Mouse (Mus musculus) erythroid progenitor cell, adult 5-6 weeks (primary cell): ENCODE results near the gene Snapin. TPM values are rescaled to one million over a fixed set of nuclear protein-coding genes. Genes with fewer than 3 reads are reported as not detected.

Experiments
- ATAC-seq: replicated peaks from 2 replicates; pipeline ENCODE4 v1.8.0; 2016; ENCODE audit warnings: moderate number of reproducible peaks, mild to moderate bottlenecking, moderate TSS enrichment, inconsistent platforms; ENCODE audit not compliant: poor library complexity, low FRiP score, severe bottlenecking
- total RNA-seq, 2 experiments: library from RNA; stranded (forward) in 1 of 2; stranded (reverse) in 1 of 2; fragments of 150-400 nt in 1 of 2; fragments of 186-747, 209-891 nt in 1 of 2; gene quantifications; 2 replicates each; pipeline versions ENCODE4 v1.2.3 to v1.2.4; 2015 to 2017; ENCODE audit warnings: low replicate concordance in 2 of 2

The Snapin gene
- 11.3 and 17.7 TPM in 2 replicates for total RNA-seq (2015; ENCODE audit: low replicate concordance)
- total RNA-seq (2017; ENCODE audit: low replicate concordance): 13.1 and 16.4 TPM in 2 replicates

- peak; percentile 98 for ATAC-seq
Observed at GRCm38 (mm10) chr3:90490696-90491256, at the start of gene Snapin. Snapin (minus strand) TSS chr3:90491033.

GRCm38 (mm10) chr3:90537905-90538296 lies 47.1 kb upstream of the Snapin start:
- ATAC-seq: no peak

GRCm38 (mm10) chr3:90537141-90537904 lies 46.5 kb upstream of the Snapin start, which contains the start of gene S100a16:
S100a16 (plus strand) TSS chr3:90537254.
- no peak for ATAC-seq

GRCm38 (mm10) chr3:90535446-90535845 lies 44.6 kb upstream of the Snapin start:
- no peak for ATAC-seq

- no peak for ATAC-seq
Observed at GRCm38 (mm10) chr3:90531713-90532112, 40.9 kb upstream of the Snapin start.

GRCm38 (mm10) chr3:90527291-90527873 lies 36.5 kb upstream of the Snapin start:
- ATAC-seq: no peak

GRCm38 (mm10) chr3:90526580-90526979 lies 35.7 kb upstream of the Snapin start, which contains the start of gene S100a14:
S100a14 (plus strand) TSS chr3:90526856.
- peak; percentile 87 for ATAC-seq

GRCm38 (mm10) chr3:90526076-90526475 lies 35.2 kb upstream of the Snapin start:
- 0 out of 2 replicates have a peak, but pooled peaks have one; percentile 17 for ATAC-seq

GRCm38 (mm10) chr3:90525421-90525820 lies 34.6 kb upstream of the Snapin start:
- peak; percentile 79 for ATAC-seq

- no peak for ATAC-seq
Observed at GRCm38 (mm10) chr3:90517711-90518110, 26.9 kb upstream of the Snapin start.

GRCm38 (mm10) chr3:90515789-90516188 lies 25.0 kb upstream of the Snapin start:
- no peak for ATAC-seq

- no peak for ATAC-seq
Observed at GRCm38 (mm10) chr3:90515242-90515641, 24.4 kb upstream of the Snapin start.

GRCm38 (mm10) chr3:90514691-90515090 lies 23.9 kb upstream of the Snapin start:
- ATAC-seq: peak; percentile 92

- peak; percentile 64 for ATAC-seq
Observed at GRCm38 (mm10) chr3:90513796-90514590, 23.2 kb upstream of the Snapin start, which contains the start of the genes S100a1 and S100a13. S100a1 (minus strand) TSS chr3:90514392. S100a13 (plus strand) TSS chr3:90514435.

- ATAC-seq: no peak
Observed at GRCm38 (mm10) chr3:90512948-90513642, 22.3 kb upstream of the Snapin start.

- ATAC-seq: no peak
Observed at GRCm38 (mm10) chr3:90512276-90512675, 21.4 kb upstream of the Snapin start.

GRCm38 (mm10) chr3:90509747-90510123 lies 18.9 kb upstream of the Snapin start:
- no peak for ATAC-seq

GRCm38 (mm10) chr3:90508950-90509746 lies 18.3 kb upstream of the Snapin start, which contains the start of gene Chtop:
Chtop (minus strand) TSS chr3:90509498.
- peak; percentile 82 for ATAC-seq
